Mouse (Mus musculus) neural tube, embryonic 11.5 days (tissue): ENCODE measurements at regions not wholly inside any gene's neighbourhood (a gene's known extent, or its start where the extent isn't known, plus 50 kb on each side); places are given as distances from the start of the nearest gene placed in this dataset.

Source experiments
- ATAC-seq: fragments of 200-750 bp; cut with Nextera tagmentation; 2 replicates; pipeline ENCODE4 v1.8.0; 2017; ENCODE audit warnings: moderate number of reproducible peaks, mild to moderate bottlenecking, moderate TSS enrichment, moderate library complexity; ENCODE audit not compliant: insufficient read depth, low FRiP score, low TSS enrichment
- DNase-seq: peaks from one replicate; pipeline ENCODE4 v3.0.0-alpha.2; 2015; ENCODE audit warnings: low spot score
- H3K27ac ChIP-seq: fragments of 300-500 bp; sonication (generic); 2 replicates; pipeline ENCODE4 v1.5.1; 2014; ENCODE audit warnings: low read depth, mild to moderate bottlenecking, low read length
- H3K27me3 ChIP-seq: fragments of 300-500 bp; sonication (generic); 2 replicates; pipeline ENCODE4 v1.6.1; 2014; ENCODE audit warnings: mild to moderate bottlenecking, low read length, mixed read lengths; ENCODE audit not compliant: control insufficient read depth, insufficient read depth
- H3K36me3 ChIP-seq: fragments of 300-500 bp; sonication (generic); 2 replicates; pipeline ENCODE4 v1.6.1; 2014; ENCODE audit warnings: mild to moderate bottlenecking, low read length, moderate library complexity, mixed read lengths; ENCODE audit not compliant: control insufficient read depth, insufficient read depth
- H3K4me1 ChIP-seq: fragments of 300-500 bp; sonication (generic); 2 replicates; pipeline ENCODE4 v1.6.1; 2014; ENCODE audit warnings: low read length, mixed read lengths; ENCODE audit not compliant: control insufficient read depth, insufficient read depth
- H3K4me2 ChIP-seq: fragments of 300-500 bp; sonication (generic); 2 replicates; pipeline ENCODE4 v1.6.1; 2014; ENCODE audit warnings: low read depth, mild to moderate bottlenecking, moderate library complexity
- H3K4me3 ChIP-seq: fragments of 300-500 bp; sonication (generic); 2 replicates; pipeline ENCODE4 v1.5.1; 2014; ENCODE audit warnings: low read depth, low read length
- H3K9ac ChIP-seq: fragments of 300-500 bp; sonication (generic); 2 replicates; pipeline ENCODE4 v1.6.1; 2014; ENCODE audit warnings: mild to moderate bottlenecking, low read length
- H3K9me3 ChIP-seq: fragments of 300-500 bp; sonication (generic); 2 replicates; pipeline ENCODE4 v1.6.1; 2016; ENCODE audit warnings: low read length; ENCODE audit not compliant: control insufficient read depth
- WGBS: fragments of 180-500 bp; shearing (Covaris S2); extraction: QIAGEN DNeasy Blood & Tissue Kit; methylation state at CpG from one replicate; pipeline ENCODE4 v1.1.7; 2014; 5-methylcytosine and 5-hydroxymethylcytosine counted together

- 70% methylated on average over 11 of the region's 11 CpGs for WGBS
- H3K36me3 ChIP-seq: no peaks in the 10 kb centered on the region
- DNase-seq (no peak), ATAC-seq (no peak)
- H3K9me3 ChIP-seq: no peaks in the 10 kb centered on the region
- peaks cover 11% of the 10 kb centered on the region; the same call in 1 of the 2 replicates for H3K4me1 ChIP-seq
- no peak overlapping the region for H3K9ac ChIP-seq
- H3K4me2 ChIP-seq: no peak overlapping the region
- no peak overlapping the region for H3K27ac ChIP-seq
- H3K27me3 ChIP-seq: no peaks in the 10 kb centered on the region
- H3K4me3 ChIP-seq: no peak overlapping the region
Measured at GRCm38 (mm10) chr17:27315947-27316628, 111.8 kb upstream of the Lemd2 start.

GRCm38 (mm10) chr17:27315428-27315827 lies 111.2 kb upstream of the Lemd2 start:
- H3K27ac ChIP-seq: no peak overlapping the region
- H3K36me3 ChIP-seq: no peaks in the 10 kb centered on the region
- no peak overlapping the region for H3K4me3 ChIP-seq
- no peak for ATAC-seq
- 56% methylated on average over 3 of the region's 3 CpGs for WGBS
- no peak for DNase-seq
- H3K27me3 ChIP-seq: no peaks in the 10 kb centered on the region
- H3K9me3 ChIP-seq: no peaks in the 10 kb centered on the region
- H3K9ac ChIP-seq: no peak overlapping the region
- no peak overlapping the region for H3K4me2 ChIP-seq
- H3K4me1 ChIP-seq: peaks cover 11% of the 10 kb centered on the region; the same call in 1 of the 2 replicates

- H3K27me3 ChIP-seq: no peaks in the 10 kb centered on the region
- WGBS: 54% methylated on average over 7 of the region's 7 CpGs
- no peaks in the 10 kb centered on the region for H3K9me3 ChIP-seq
- no peak overlapping the region for H3K27ac ChIP-seq
- no peak overlapping the region for H3K9ac ChIP-seq
- no peaks in the 10 kb centered on the region for H3K36me3 ChIP-seq
- H3K4me2 ChIP-seq: no peak overlapping the region
- ATAC-seq (no peak), DNase-seq (peak; percentile 39)
- peaks cover 11% of the 10 kb centered on the region; the same call in 1 of the 2 replicates for H3K4me1 ChIP-seq
- no peak overlapping the region for H3K4me3 ChIP-seq
Measured at GRCm38 (mm10) chr17:27314821-27315392, 110.6 kb upstream of the Lemd2 start.

- Histone ChIP-seq H3K27ac (no peak overlapping the region), H3K9me3 (no peaks in the 10 kb centered on the region), H3K4me2 (no peak overlapping the region), H3K27me3 (no peaks in the 10 kb centered on the region), H3K4me1 (no peaks in the 10 kb centered on the region), H3K9ac (no peak overlapping the region), H3K4me3 (no peak overlapping the region), H3K36me3 (no peaks in the 10 kb centered on the region)
- ATAC-seq (no peak), DNase-seq (peak; percentile 22)
- WGBS: 43% methylated on average over 4 of the region's 4 CpGs
Measured at GRCm38 (mm10) chr17:27308933-27309332, 104.7 kb upstream of the Lemd2 start.

GRCm38 (mm10) chr17:27304842-27305241 lies 100.6 kb upstream of the Lemd2 start:
- H3K9ac ChIP-seq: no peak overlapping the region; the same call in 1 of the 2 replicates
- no peak overlapping the region for H3K4me3 ChIP-seq
- H3K4me2 ChIP-seq: no peak overlapping the region
- H3K4me1 ChIP-seq: no peaks in the 10 kb centered on the region
- no peaks in the 10 kb centered on the region for H3K27me3 ChIP-seq
- H3K36me3 ChIP-seq: no peaks in the 10 kb centered on the region
- ATAC-seq (no peak), DNase-seq (no peak)
- WGBS: 80% methylated on average over 3 of the region's 3 CpGs
- no peaks in the 10 kb centered on the region for H3K9me3 ChIP-seq
- no peak overlapping the region for H3K27ac ChIP-seq

GRCm38 (mm10) chr17:27303633-27304479 lies 99.6 kb upstream of the Lemd2 start:
- ATAC-seq (no peak), DNase-seq (no peak)
- no peak overlapping the region for H3K4me3 ChIP-seq
- H3K9me3 ChIP-seq: no peaks in the 10 kb centered on the region
- no peaks in the 10 kb centered on the region for H3K27me3 ChIP-seq
- H3K36me3 ChIP-seq: no peaks in the 10 kb centered on the region
- WGBS: 87% methylated on average over 17 of the region's 17 CpGs
- H3K4me2 ChIP-seq: no peak overlapping the region
- no peak overlapping the region for H3K9ac ChIP-seq
- H3K4me1 ChIP-seq: no peaks in the 10 kb centered on the region
- no peak overlapping the region for H3K27ac ChIP-seq

- Histone ChIP-seq H3K36me3 (no peaks in the 10 kb centered on the region), H3K4me2 (no peak overlapping the region), H3K4me3 (no peak overlapping the region), H3K9ac (no peak overlapping the region), H3K27ac (no peak overlapping the region), H3K9me3 (no peaks in the 10 kb centered on the region), H3K4me1 (no peaks in the 10 kb centered on the region), H3K27me3 (no peaks in the 10 kb centered on the region)
- no peak for ATAC-seq
- no peak for DNase-seq
- 92% methylated on average over 12 of the region's 12 CpGs for WGBS
Measured at GRCm38 (mm10) chr17:27303061-27303460, 98.8 kb upstream of the Lemd2 start.

GRCm38 (mm10) chr17:27301376-27301775 lies 97.1 kb upstream of the Lemd2 start:
- no peak for ATAC-seq
- DNase-seq: no peak
- Histone ChIP-seq H3K27me3 (no peaks in the 10 kb centered on the region), H3K4me2 (no peak overlapping the region), H3K4me3 (no peak overlapping the region), H3K9me3 (no peaks in the 10 kb centered on the region), H3K9ac (no peak overlapping the region), H3K27ac (no peak overlapping the region), H3K36me3 (no peaks in the 10 kb centered on the region), H3K4me1 (no peaks in the 10 kb centered on the region)
- 58% methylated on average over 11 of the region's 11 CpGs for WGBS
